Mouse (Mus musculus): ENCODE results near the gene Nipsnap2. TPM values are rescaled to one million over a fixed set of nuclear protein-coding genes. Genes with fewer than 3 reads are reported as not detected.
A peak's percentile ranks its signal among the peaks of the same experiment; 100 is the strongest.
"Not testable (repeated sequence)": the region's sequence is repeated elsewhere in the genome, so short reads cannot be mapped to it uniquely, and the experiment has no call there.

Gene Nipsnap2
- polyA plus RNA-seq, 1 experiment = 84.1 TPM

GRCm38 (mm10) chr5:129780131-129780530 is 55.3 kb downstream of the Nipsnap2 start:
- no peaks in the 10 kb centered on the region for H3K4me1 ChIP-seq (ENCODE audit: control insufficient read depth, insufficient read depth, low read length)
- H3K27ac ChIP-seq (ENCODE audit: insufficient read depth, low read length) = no peak overlapping the region
- TF ChIP-seq POLR2A (IDR thresholded peaks at IDR 0.05; ENCODE audit: extremely low read depth, insufficient read depth, low read length) (no peak), CTCF (IDR thresholded peaks at IDR 0.05; ENCODE audit: extremely low read depth, insufficient read depth, low read length) (no peak)
- no peak overlapping the region for H3K4me3 ChIP-seq (ENCODE audit: insufficient read depth, low read length)

GRCm38 (mm10) chr5:129782211-129782610 is 57.3 kb downstream of the Nipsnap2 start:
- H3K4me1 ChIP-seq (ENCODE audit: control insufficient read depth, insufficient read depth, low read length) = no peaks in the 10 kb centered on the region; the same call in 1 of the 2 replicates
- peak; percentile 76 for TF ChIP-seq CTCF (IDR thresholded peaks at IDR 0.05; ENCODE audit: extremely low read depth, insufficient read depth, low read length)
- TF ChIP-seq POLR2A (IDR thresholded peaks at IDR 0.05; ENCODE audit: extremely low read depth, insufficient read depth, low read length) = no peak
- no peak overlapping the region for H3K27ac ChIP-seq (ENCODE audit: insufficient read depth, low read length)
- H3K4me3 ChIP-seq (ENCODE audit: insufficient read depth, low read length) = no peak overlapping the region

- H3K4me3 ChIP-seq (ENCODE audit: insufficient read depth, low read length) = no peak overlapping the region
- no peak overlapping the region for H3K27ac ChIP-seq (ENCODE audit: insufficient read depth, low read length)
- H3K4me1 ChIP-seq (ENCODE audit: control insufficient read depth, insufficient read depth, low read length) = no peaks in the 10 kb centered on the region; the same call in 1 of the 2 replicates
- TF ChIP-seq CTCF (IDR thresholded peaks at IDR 0.05; ENCODE audit: extremely low read depth, insufficient read depth, low read length) = no peak
These were observed 60.5 kb downstream of the Nipsnap2 start for GRCm38 (mm10) chr5:129785235-129785870.

GRCm38 (mm10) chr5:129786161-129786560 is 61.3 kb downstream of the Nipsnap2 start:
- Histone ChIP-seq H3K27ac (ENCODE audit: insufficient read depth, low read length) (no peak overlapping the region), H3K4me3 (ENCODE audit: insufficient read depth, low read length) (peak overlapping the region; percentile 43; the same call in 1 of the 2 replicates), H3K4me1 (ENCODE audit: control insufficient read depth, insufficient read depth, low read length) (no peaks in the 10 kb centered on the region; the same call in 1 of the 2 replicates)
- TF ChIP-seq POLR2A (IDR thresholded peaks at IDR 0.05; ENCODE audit: extremely low read depth, insufficient read depth, low read length) (no peak), CTCF (IDR thresholded peaks at IDR 0.05; ENCODE audit: extremely low read depth, insufficient read depth, low read length) (no peak)

GRCm38 (mm10) chr5:129786818-129787790 is 62.2 kb downstream of the Nipsnap2 start, which contains the start of gene Psph:
Gene Psph (minus strand): TSS chr5:129787449.
- H3K4me1 ChIP-seq (ENCODE audit: control insufficient read depth, insufficient read depth, low read length) = no peaks in the 10 kb centered on the region; the same call in 1 of the 2 replicates
- peak within 1 kb of the TSS; percentile 88 for H3K27ac ChIP-seq (ENCODE audit: insufficient read depth, low read length)
- TF ChIP-seq POLR2A (IDR thresholded peaks at IDR 0.05; ENCODE audit: extremely low read depth, insufficient read depth, low read length) (peak; percentile 67), CTCF (IDR thresholded peaks at IDR 0.05; ENCODE audit: extremely low read depth, insufficient read depth, low read length) (no peak)
- H3K4me3 ChIP-seq (ENCODE audit: insufficient read depth, low read length) = peak within 1 kb of the TSS; percentile 43

- no peak for TF ChIP-seq POLR2A (IDR thresholded peaks at IDR 0.05; ENCODE audit: extremely low read depth, insufficient read depth, low read length)
- TF ChIP-seq CTCF (IDR thresholded peaks at IDR 0.05; ENCODE audit: extremely low read depth, insufficient read depth, low read length) = no peak
- no peak overlapping the region for H3K27ac ChIP-seq (ENCODE audit: insufficient read depth, low read length)
- H3K4me3 ChIP-seq (ENCODE audit: insufficient read depth, low read length) = peak overlapping the region; percentile 43
- no peaks in the 10 kb centered on the region; the same call in 1 of the 2 replicates for H3K4me1 ChIP-seq (ENCODE audit: control insufficient read depth, insufficient read depth, low read length)
These were observed 63.1 kb downstream of the Nipsnap2 start for GRCm38 (mm10) chr5:129787818-129788593.

GRCm38 (mm10) chr5:129790591-129790990 is 65.7 kb downstream of the Nipsnap2 start:
- not testable (repeated sequence) for H3K4me1 ChIP-seq (ENCODE audit: control insufficient read depth, insufficient read depth, low read length); H3K4me3 ChIP-seq (ENCODE audit: insufficient read depth, low read length); H3K27ac ChIP-seq (ENCODE audit: insufficient read depth, low read length)

Other genes starting within 250 kb of the Nipsnap2 start
- 145 and 164 TPM in 2 replicates for gene Sfswap, start 223.8 kb upstream of the Nipsnap2 start, polyA plus RNA-seq (2012; rRNA removed)
- gene Mmp17, start 140.9 kb upstream of the Nipsnap2 start, polyA plus RNA-seq (2012; rRNA removed) = 83.9 and 90.5 TPM in 2 replicates
- 5.2 and 5.9 TPM in 2 replicates for gene Zfp11, start 55.0 kb upstream of the Nipsnap2 start, polyA plus RNA-seq (2012; rRNA removed)
- gene Sept14, start 16.6 kb upstream of the Nipsnap2 start, polyA plus RNA-seq (2012; rRNA removed) = not detected in 2 replicates
- gene Mrps17, start 9.6 kb upstream of the Nipsnap2 start, polyA plus RNA-seq (2012; rRNA removed) = 100 and 111 TPM in 2 replicates
- gene Psph, start 62.4 kb downstream of the Nipsnap2 start, polyA plus RNA-seq (2012; rRNA removed) = 27.4 and 27.5 TPM in 2 replicates
- gene Sumf2, start 121.9 kb downstream of the Nipsnap2 start, polyA plus RNA-seq (2012; rRNA removed) = 16.8 and 19.2 TPM in 2 replicates
- gene Chchd2, start 162.4 kb downstream of the Nipsnap2 start, polyA plus RNA-seq (2012; rRNA removed) = 719 and 800 TPM in 2 replicates
- gene Zbed5, start 170.7 kb downstream of the Nipsnap2 start, polyA plus RNA-seq (2012; rRNA removed) = 5.6 and 6.8 TPM in 2 replicates
- 38.1 and 39.9 TPM in 2 replicates for gene Phkg1, start 173.5 kb downstream of the Nipsnap2 start, polyA plus RNA-seq (2012; rRNA removed)
- 4.2 and 5.1 TPM in 2 replicates for gene Nupr1l, start 183.5 kb downstream of the Nipsnap2 start, polyA plus RNA-seq (2012; rRNA removed)
- 39.4 and 39.5 TPM in 2 replicates for gene Vkorc1l1, start 216.9 kb downstream of the Nipsnap2 start, polyA plus RNA-seq (2012; rRNA removed)